Mouse (Mus musculus) cortical plate, adult 2 months (tissue): Measurements from ENCODE around the gene Gm10912.

Experiments
- CTCF ChIP-seq: fragments of 200-500 bp; IDR thresholded peaks from 2 replicates; pipeline ENCODE4 v1.5.1; 2011; ENCODE audit warnings: mild to moderate bottlenecking, control low read depth, low read length; ENCODE audit not compliant: insufficient read depth; ENCODE audit errors: extremely low read depth
- POLR2A ChIP-seq: fragments of 200-500 bp; IDR thresholded peaks from 2 replicates; pipeline ENCODE4 v1.6.1; 2011; ENCODE audit warnings: mild to moderate bottlenecking, low read length, control low read depth; ENCODE audit not compliant: insufficient read depth; ENCODE audit errors: extremely low read depth

GRCm38 (mm10) chr2:104023096-104023495 lies 42.5 kb upstream of the Gm10912 start:
- no peak for TF ChIP-seq CTCF
- TF ChIP-seq POLR2A, result no peak
